Mouse (Mus musculus) layer of hippocampus, adult 11-12 months (tissue): ENCODE measurements at regions not wholly inside any gene's neighbourhood (a gene's known extent, or its start where the extent isn't known, plus 50 kb on each side); places are given as distances from the start of the nearest gene placed in this dataset.
"Not testable (repeated sequence)": the region's sequence is repeated elsewhere in the genome, so short reads cannot be mapped to it uniquely, and the experiment has no call there.

ENCODE experiments used
- DNase-seq: peaks from one replicate; pipeline ENCODE4 v3.0.0; 2022; ENCODE audit warnings: low spot score

- DNase-seq: no peak
These were observed 100.0 kb downstream of the Wdr20rt start for GRCm38 (mm10) chr12:65325347-65325746.

DNA sequence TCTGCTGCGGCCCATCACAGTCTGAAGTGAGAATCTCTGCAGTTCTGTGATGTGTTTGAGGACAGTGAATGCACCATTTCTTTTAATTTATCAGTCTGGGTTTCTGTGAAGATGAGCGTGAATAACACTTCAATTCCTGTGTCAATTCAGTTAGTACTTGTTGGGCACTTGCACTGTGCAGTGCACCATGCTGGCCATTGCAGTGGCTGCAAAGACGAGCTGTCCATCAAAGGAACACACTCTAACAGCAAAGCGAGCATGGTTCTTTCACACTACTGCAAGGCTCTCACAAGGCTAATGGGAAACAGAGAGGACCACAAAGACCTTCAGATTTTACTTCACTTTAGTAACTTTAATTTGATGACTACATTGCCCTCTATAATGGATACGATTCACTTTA lies 103.2 kb downstream of the Wdr20rt start:
- no peak for DNase-seq

- DNase-seq: no peak
These were observed 104.4 kb downstream of the Wdr20rt start for GRCm38 (mm10) chr12:65329678-65330077.

GRCm38 (mm10) chr12:65340009-65340408 lies 114.7 kb downstream of the Wdr20rt start:
- DNase-seq: no peak

DNA sequence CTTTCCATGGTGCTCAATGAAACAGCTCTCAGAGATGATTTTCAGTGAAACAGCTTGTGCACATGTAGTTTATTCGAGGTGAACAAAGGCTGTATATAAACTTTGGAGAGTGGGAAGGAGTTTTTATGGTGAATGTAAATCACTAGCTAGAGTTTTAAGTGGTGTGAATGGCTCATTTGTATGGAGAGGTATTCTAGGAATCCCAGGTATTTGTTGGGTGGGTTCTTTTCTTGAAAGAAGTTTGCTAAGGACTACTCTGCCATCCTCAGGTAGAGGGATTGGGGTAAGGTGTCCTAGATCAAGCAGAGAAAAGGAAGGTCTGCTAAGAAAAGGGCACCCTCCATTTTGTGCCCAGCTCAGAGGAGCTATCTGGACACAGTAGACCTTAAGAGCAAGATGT lies 121.9 kb downstream of the Wdr20rt start:
- DNase-seq: no peak

- no peak for DNase-seq
These were observed 124.2 kb downstream of the Wdr20rt start for GRCm38 (mm10) chr12:65349535-65349934.

- no peak for DNase-seq
These were observed 138.9 kb downstream of the Wdr20rt start for GRCm38 (mm10) chr12:65364179-65364578.

DNA sequence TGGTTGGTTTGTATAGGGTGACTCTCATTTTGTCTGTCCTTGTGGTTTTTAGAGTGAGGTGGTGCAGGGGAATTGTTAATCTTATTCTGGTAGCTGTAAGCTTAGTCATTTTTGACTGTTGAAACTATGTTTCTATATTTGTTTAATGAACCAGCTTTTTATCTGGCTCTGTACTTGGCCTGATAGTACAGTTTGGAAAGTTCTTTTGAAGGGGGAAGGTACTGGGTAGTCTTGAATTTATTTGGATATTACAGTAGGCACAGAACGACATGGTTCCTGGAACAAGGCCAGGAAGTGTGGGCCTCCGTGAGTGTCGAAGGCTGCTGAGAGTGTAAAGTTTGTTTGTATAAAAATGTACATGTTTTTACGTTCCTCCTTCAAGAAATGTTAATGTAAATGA lies 142.0 kb downstream of the Wdr20rt start:
- no peak for DNase-seq

DNA sequence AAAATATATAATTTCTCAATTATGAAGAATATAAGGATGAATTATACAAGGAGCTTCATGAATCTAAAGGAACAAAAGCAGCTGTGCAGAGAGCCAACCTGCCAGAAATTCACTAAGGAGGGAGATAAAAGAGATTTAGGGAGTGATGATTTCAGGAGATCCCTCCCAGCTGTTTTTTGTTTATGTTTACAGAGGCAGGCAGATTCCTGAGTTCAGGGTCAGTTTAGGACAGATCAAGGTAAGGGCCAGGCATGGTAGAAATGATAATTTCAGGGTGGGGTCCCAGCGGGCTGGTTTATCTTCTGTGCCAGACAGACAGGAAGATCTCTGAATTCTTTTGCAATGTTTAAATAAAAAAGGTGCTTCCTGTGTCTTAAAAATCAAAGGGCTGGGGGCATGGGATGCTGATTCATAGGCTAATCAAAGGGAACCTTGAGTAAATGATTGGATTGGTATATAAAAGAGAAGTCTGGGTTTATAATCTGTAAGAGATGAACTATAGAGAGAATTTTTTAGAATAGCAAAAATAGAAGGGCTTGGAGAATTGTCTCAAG lies 142.6 kb downstream of the Wdr20rt start:
- DNase-seq: no peak

GRCm38 (mm10) chr12:65371650-65372049 lies 146.3 kb downstream of the Wdr20rt start:
- DNase-seq: no peak

DNA sequence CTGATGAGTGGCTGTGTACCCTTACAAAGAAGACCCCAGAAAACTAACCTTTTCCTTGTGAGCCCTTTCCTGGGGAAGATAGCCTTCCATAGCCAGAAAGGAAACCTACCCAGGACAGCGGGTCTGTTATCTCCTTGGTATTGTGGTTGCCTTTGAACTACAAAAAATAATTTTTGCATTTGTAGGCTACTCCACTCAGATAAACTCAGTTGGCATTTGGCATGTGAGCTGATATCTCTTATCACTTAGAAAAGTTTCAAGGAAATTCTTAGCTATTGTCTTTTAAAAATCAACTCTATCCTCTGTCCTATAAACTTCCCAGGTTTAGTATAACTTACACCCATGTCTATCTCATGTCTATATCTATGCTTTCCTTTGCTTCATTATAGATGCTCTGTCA lies 154.0 kb downstream of the Wdr20rt start:
- no peak for DNase-seq

DNA sequence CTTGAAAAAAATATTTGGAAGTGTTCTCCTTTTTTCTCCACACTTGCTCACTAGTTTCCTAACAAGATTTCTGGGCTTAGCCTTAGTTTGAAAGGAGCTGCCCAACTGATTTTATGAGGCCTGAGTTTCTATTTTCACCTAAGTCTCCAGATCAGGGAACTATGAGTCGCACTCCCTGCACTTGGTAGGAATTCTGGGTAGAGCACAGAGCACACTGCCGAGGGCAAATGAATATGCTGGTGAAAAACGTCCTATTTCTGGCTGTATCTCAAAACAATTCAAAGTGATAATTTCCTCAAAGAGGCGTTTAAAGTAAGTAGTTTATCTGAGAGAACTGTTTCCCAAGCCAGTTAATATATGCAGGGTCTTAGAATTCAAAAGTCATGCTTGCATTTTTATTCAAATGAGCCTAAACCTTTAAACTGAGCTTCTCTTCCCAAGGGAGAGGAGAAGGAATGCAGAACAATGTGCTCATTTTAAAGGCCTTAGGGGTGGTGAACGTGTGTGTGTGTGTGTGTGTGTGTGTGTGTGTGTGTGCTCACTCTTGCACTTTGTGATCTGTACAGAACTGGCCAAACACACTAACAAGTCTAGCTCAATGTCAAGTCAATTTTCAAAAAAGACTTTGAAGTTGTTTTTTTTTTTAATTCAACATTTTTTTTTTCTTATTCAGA lies 156.9 kb downstream of the Wdr20rt start:
- no peak for DNase-seq

GRCm38 (mm10) chr12:65382796-65383195 lies 157.5 kb downstream of the Wdr20rt start:
- DNase-seq: not testable (repeated sequence)

DNA sequence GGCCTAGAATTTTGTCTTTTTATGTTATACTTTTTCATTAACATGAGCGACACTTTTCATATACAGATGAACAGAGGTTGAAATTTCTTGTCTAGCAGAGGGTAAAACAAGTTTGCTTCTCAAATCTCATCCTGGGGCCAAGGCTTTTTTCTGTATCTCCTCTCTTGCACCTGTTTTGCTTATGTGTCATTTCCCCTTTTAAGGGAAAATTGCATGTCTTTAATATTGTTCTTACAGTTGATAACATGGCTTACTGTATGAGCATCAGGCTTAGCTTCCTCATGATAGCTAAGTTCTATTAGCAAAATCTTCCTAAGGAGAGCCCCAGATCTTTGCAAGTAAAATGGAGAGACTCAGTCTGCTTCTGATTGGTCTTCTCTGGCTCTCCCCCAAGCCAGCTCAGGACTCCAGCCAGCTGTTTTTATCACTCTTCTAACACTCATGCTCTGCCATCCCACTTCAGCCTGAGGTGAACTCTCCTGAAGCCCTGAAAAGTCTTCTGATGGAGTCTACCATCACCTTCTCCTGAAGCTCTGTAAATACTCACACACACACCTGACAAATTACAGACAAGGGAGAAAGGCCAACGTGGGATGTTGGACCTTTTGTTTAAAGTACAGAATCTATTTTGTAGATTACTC lies 160.8 kb downstream of the Wdr20rt start:
- DNase-seq: no peak

GRCm38 (mm10) chr12:65387042-65387441 lies 161.7 kb downstream of the Wdr20rt start:
- DNase-seq: no peak

DNA sequence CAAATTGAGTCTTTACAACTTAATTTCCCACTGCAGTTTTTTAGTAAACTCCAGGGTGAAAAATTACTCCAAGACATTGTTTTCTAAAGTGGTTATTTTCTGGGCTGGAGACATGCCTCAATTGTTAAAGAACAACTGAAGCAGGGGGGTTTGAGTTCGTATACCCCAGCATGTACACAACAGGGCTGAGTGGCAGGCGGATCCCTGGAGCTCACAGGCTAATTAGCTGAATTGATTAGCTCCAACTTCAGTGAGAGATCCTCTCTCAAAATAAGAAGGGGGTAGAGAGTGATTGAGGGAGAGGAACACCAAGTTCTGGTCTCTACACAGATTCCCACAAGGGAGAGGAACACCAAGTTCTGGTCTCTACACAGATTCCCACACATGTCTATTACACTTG lies 164.2 kb downstream of the Wdr20rt start:
- no peak for DNase-seq

DNA sequence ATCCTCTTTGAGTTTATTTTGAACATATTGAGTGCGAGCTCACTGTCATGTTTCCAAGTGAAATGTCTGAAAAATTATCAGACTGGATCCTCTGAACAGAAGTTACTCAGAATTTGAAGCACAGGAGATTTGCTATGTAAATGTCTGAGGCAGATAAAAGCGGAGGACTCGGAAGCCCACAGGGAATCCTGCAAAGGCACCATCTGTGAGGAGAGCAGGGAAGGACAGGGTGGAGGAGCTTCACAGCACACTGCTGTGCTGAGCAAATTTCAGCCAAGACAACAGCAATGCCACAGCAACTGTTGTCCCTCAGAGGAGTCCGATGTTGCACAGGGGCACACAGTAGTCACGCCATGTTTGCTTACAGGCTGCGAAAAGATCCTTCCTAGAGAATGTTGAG lies 165.0 kb downstream of the Wdr20rt start:
- DNase-seq: peak; percentile 23

DNA sequence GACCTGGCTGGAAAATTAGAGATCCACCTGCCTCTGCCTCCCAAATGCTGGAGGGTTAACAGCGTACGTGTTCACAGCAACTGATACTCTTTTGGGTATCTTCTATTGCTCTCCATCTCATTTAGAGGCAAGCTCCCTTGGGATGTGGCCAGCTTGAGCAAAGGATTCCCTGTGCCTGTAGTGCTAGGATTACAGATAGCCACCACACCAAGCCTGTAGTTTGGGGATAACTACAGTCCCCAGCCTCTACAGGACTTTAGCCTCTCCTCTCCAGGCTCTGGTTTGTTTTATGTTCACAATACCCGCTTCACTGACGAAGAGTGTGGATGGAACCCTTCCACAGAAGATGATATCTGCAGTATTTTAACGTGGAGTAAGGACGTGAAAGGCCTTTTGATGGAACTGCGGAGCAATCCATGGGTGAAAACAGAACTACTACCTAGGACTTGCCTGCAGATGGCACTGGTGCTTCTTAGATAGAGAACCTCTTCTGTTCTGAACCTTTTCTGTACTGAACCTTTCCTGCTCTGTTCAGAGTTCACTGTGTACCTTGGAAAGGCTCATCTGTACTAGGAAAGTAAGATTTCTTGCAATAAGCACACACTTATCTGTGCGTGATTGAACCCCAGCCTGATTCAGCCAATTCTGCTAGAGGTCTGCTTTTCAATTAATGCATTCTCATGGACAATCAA lies 176.6 kb downstream of the Wdr20rt start:
- DNase-seq: peak; percentile 67

DNA sequence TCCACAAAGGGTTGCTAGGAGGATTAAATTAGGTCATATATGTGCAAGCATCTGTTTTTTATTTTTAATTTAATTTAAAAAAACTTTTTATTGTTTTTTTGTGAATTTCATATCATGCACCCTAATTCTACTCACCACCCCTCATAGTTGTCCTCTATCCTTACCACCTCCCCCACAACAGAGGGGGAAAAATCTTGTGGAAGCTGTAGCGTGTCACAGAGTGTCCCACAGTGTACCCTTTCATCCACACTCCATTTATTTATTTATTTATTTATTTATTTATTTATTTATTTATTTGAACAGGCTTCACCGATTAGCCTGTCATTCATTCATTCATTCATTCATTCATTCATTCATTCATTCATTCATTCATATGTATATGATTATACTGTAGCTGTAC lies 177.8 kb downstream of the Wdr20rt start:
- DNase-seq: no peak

- no peak for DNase-seq
These were observed 187.8 kb downstream of the Wdr20rt start for GRCm38 (mm10) chr12:65413034-65413700.

GRCm38 (mm10) chr12:65414393-65414792 lies 189.1 kb downstream of the Wdr20rt start:
- DNase-seq: peak; percentile 19

DNA sequence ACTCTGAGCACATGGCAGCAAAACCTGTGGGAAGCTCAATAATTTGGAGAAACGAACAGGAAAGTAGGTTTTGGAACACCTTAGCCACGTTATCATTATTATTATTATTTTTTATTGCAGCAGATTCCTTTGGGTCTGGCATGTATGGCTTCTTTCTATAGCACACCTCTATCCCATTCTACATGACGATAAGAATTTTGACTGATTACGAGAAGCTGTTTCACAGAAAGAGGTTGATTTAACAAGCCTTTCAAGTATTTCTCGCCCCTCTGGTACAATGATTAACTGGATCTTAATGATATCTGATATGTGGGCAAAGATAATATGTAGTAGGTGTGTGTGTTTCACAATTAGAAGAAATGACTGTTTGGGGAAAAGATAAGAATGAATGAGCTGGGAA lies 191.6 kb downstream of the Wdr20rt start:
- no peak for DNase-seq

DNA sequence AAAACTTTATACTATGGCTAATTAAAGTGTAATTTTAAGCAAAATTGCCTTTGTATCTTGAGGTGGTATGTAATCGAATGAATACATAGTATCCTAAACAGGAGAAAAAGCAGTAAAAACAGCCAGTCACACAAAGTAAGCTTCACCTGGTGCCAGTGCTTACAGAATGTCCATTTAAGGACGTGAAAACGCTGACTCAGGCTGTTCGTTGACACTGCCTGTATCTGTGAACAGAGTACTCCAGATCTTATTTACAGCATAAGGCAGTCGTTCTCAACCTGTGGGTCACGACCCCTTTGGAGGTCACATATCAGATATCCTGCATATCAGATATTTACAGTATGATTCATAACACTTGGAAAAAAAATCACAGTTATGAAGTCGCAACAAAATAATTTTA lies 194.8 kb downstream of the Wdr20rt start:
- no peak for DNase-seq
